Mouse (Mus musculus): ENCODE results near the gene Cdca8. TPM values are rescaled to one million over a fixed set of nuclear protein-coding genes. Genes with fewer than 3 reads are reported as not detected.

Cdca8 gene
- polyA plus RNA-seq, 1 experiment from 2014 or later: 195 TPM

DNA sequence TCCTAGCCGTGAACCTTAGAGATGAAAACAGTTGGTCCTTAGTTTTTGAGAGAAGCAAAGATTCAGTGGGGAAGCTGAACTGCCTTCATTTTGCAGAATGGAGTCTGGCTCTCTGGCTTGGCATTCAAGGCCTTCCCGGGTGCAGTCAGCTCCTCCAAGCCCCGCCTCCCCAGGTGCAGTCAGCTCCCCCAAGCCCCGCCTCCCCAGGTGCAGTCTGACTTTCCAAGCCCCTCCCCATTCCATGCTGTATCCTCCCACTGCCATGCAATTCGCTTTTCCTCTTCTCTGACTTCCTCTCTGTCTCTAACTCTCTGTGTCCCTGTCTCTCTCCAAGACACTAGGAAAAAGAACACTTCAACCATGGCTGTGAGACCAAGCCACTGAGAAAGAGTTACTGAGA is 39.1 kb upstream of the Cdca8 start:
- Histone ChIP-seq H3K27ac (ENCODE audit: low read depth, low read length) (no peak overlapping the region), H3K4me2 (replicated peaks; ENCODE audit: low read depth, low read length) (no peak overlapping the region), H3K4me3 (ENCODE audit: low read depth, low read length) (no peak overlapping the region), H3K36me3 (ENCODE audit: control insufficient read depth, insufficient read depth, low read length) (no peaks in the 10 kb centered on the region), H3K27me3 (ENCODE audit: control insufficient read depth, insufficient read depth, low read length) (peaks cover 3% of the 10 kb centered on the region; the same call in 1 of the 2 replicates), H3K4me1 (replicated peaks; ENCODE audit: control insufficient read depth, insufficient read depth, low read length) (no peaks in the 10 kb centered on the region), H3K9ac (ENCODE audit: low read depth, low read length) (no peak overlapping the region), H3K9me3 (ENCODE audit: control insufficient read depth, low read length) (no peaks in the 10 kb centered on the region)
- 36% methylated on average over 5 of the region's 5 CpGs for WGBS
- DNase-seq (ENCODE audit: low spot score): no peak
- ATAC-seq (ENCODE audit: low FRiP score): no peak

DNA sequence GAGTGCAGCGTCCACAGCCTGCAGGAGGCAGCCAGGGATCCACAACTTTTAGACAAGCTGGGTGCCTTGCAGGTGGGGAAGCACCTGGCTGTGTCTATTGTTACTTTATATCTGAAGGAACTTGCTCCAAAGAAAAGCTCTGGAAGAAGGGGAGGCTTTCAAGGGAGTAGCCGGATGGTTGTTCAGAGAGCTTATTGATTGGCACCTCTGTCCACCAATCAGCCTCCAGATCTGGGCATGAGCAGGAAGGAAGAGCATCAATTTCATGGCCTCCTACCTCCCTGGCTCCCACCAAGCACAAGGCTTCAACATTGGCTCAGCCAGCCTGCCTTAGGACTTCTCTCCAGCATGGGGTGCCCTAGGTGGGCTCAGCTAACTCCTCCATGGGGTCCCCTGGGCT is 34.2 kb upstream of the Cdca8 start:
- Histone ChIP-seq H3K9me3 (ENCODE audit: control insufficient read depth, low read length) (no peaks in the 10 kb centered on the region), H3K9ac (ENCODE audit: low read depth, low read length) (no peak overlapping the region), H3K4me2 (replicated peaks; ENCODE audit: low read depth, low read length) (no peak overlapping the region), H3K27ac (ENCODE audit: low read depth, low read length) (no peak overlapping the region), H3K36me3 (ENCODE audit: control insufficient read depth, insufficient read depth, low read length) (no peaks in the 10 kb centered on the region), H3K4me1 (replicated peaks; ENCODE audit: control insufficient read depth, insufficient read depth, low read length) (peaks cover 5% of the 10 kb centered on the region; the same call in 1 of the 2 replicates), H3K27me3 (ENCODE audit: control insufficient read depth, insufficient read depth, low read length) (no peaks in the 10 kb centered on the region), H3K4me3 (ENCODE audit: low read depth, low read length) (no peak overlapping the region)
- no peak for ATAC-seq (ENCODE audit: low FRiP score)
- 81% methylated on average over 2 of the region's 2 CpGs for WGBS
- no peak for DNase-seq (ENCODE audit: low spot score)

- no peaks in the 10 kb centered on the region for H3K36me3 ChIP-seq (ENCODE audit: control insufficient read depth, insufficient read depth, low read length)
- H3K27me3 ChIP-seq (ENCODE audit: control insufficient read depth, insufficient read depth, low read length): no peaks in the 10 kb centered on the region
- no peak overlapping the region for H3K27ac ChIP-seq (ENCODE audit: low read depth, low read length)
- 44% methylated on average over 9 of the region's 9 CpGs for WGBS
- no peak overlapping the region for H3K4me2 ChIP-seq (replicated peaks; ENCODE audit: low read depth, low read length)
- no peak overlapping the region for H3K4me3 ChIP-seq (ENCODE audit: low read depth, low read length)
- no peaks in the 10 kb centered on the region for H3K9me3 ChIP-seq (ENCODE audit: control insufficient read depth, low read length)
- DNase-seq (ENCODE audit: low spot score) (peak; percentile 31), ATAC-seq (ENCODE audit: low FRiP score) (no peak)
- no peak overlapping the region for H3K9ac ChIP-seq (ENCODE audit: low read depth, low read length)
- H3K4me1 ChIP-seq (replicated peaks; ENCODE audit: control insufficient read depth, insufficient read depth, low read length): peaks cover 5% of the 10 kb centered on the region; the same call in 1 of the 2 replicates
These were observed 33.2 kb upstream of the Cdca8 start for GRCm38 (mm10) chr4:124972316-124972715.

DNA sequence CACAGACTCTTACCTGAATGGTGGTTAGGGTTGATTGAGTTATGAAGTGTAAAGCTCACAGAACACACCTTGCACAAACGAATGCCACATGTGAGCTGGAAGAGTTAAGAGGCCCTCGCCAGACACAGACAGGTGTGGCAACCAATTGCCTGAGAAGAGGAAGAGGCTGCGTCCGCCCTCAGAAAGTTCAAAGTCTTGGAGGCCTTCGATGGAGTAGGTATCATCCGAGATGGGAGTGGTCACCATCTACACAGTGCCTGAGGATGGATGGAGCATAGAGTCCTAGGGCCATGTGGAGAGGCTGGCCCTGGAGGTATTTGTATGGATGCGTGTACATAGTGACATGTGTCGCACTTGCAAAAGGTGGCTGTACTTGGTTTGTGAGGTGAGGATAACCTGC is 32.0 kb upstream of the Cdca8 start:
- 86% methylated on average over 8 of the region's 8 CpGs for WGBS

DNA sequence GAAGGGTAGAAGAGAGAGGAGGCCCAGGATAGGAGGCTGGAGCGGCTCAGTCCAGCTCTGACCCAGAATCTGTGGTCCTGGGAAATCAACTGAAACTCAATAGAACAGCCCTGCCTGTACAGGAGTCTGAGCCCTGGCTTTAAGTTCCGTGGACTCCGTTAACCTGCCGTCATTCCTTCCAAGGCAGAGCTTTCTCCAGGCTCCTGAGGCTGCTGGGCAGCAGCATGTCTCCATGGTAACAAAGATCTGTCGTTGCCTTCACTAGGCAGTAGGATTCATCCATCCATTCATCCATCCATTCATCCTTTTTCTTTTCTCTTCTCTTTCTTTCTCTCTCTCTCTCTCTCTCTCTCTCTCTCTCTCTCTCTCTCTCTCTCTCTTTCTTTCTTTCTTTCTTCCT is 31.6 kb upstream of the Cdca8 start:
- no peaks in the 10 kb centered on the region for H3K36me3 ChIP-seq (ENCODE audit: control insufficient read depth, insufficient read depth, low read length)
- H3K27ac ChIP-seq (ENCODE audit: low read depth, low read length): no peak overlapping the region
- no peak overlapping the region for H3K9ac ChIP-seq (ENCODE audit: low read depth, low read length)
- no peak for DNase-seq (ENCODE audit: low spot score)
- H3K9me3 ChIP-seq (ENCODE audit: control insufficient read depth, low read length): no peaks in the 10 kb centered on the region
- H3K4me1 ChIP-seq (replicated peaks; ENCODE audit: control insufficient read depth, insufficient read depth, low read length): peaks cover 5% of the 10 kb centered on the region; the same call in 1 of the 2 replicates
- WGBS: 39% methylated on average over 5 of the region's 5 CpGs
- H3K4me2 ChIP-seq (replicated peaks; ENCODE audit: low read depth, low read length): no peak overlapping the region
- ATAC-seq (ENCODE audit: low FRiP score): no peak
- no peaks in the 10 kb centered on the region for H3K27me3 ChIP-seq (ENCODE audit: control insufficient read depth, insufficient read depth, low read length)
- no peak overlapping the region for H3K4me3 ChIP-seq (ENCODE audit: low read depth, low read length)

More for the DNA sequence above, 32.0 kb upstream of the Cdca8 start:
- Histone ChIP-seq H3K4me3 (ENCODE audit: low read depth, low read length) (no peak overlapping the region), H3K9ac (ENCODE audit: low read depth, low read length) (no peak overlapping the region), H3K4me1 (replicated peaks; ENCODE audit: control insufficient read depth, insufficient read depth, low read length) (peaks cover 5% of the 10 kb centered on the region; the same call in 1 of the 2 replicates), H3K4me2 (replicated peaks; ENCODE audit: low read depth, low read length) (no peak overlapping the region), H3K27me3 (ENCODE audit: control insufficient read depth, insufficient read depth, low read length) (no peaks in the 10 kb centered on the region), H3K27ac (ENCODE audit: low read depth, low read length) (no peak overlapping the region), H3K9me3 (ENCODE audit: control insufficient read depth, low read length) (no peaks in the 10 kb centered on the region), H3K36me3 (ENCODE audit: control insufficient read depth, insufficient read depth, low read length) (no peaks in the 10 kb centered on the region)
- no peak for ATAC-seq (ENCODE audit: low FRiP score)
- no peak for DNase-seq (ENCODE audit: low spot score)

- no peak for DNase-seq (ENCODE audit: low spot score)
- peaks cover 6% of the 10 kb centered on the region; the same call in 1 of the 2 replicates for H3K4me1 ChIP-seq (replicated peaks; ENCODE audit: control insufficient read depth, insufficient read depth, low read length)
These were observed 31.1 kb upstream of the Cdca8 start for GRCm38 (mm10) chr4:124970194-124970593.

GRCm38 (mm10) chr4:124969219-124969848 is 30.2 kb upstream of the Cdca8 start:
- Histone ChIP-seq H3K27me3 (ENCODE audit: control insufficient read depth, insufficient read depth, low read length) (no peaks in the 10 kb centered on the region), H3K4me3 (ENCODE audit: low read depth, low read length) (no peak overlapping the region), H3K9me3 (ENCODE audit: control insufficient read depth, low read length) (no peaks in the 10 kb centered on the region), H3K36me3 (ENCODE audit: control insufficient read depth, insufficient read depth, low read length) (no peaks in the 10 kb centered on the region), H3K27ac (ENCODE audit: low read depth, low read length) (no peak overlapping the region), H3K9ac (ENCODE audit: low read depth, low read length) (no peak overlapping the region), H3K4me1 (replicated peaks; ENCODE audit: control insufficient read depth, insufficient read depth, low read length) (peaks cover 9% of the 10 kb centered on the region; the same call in 1 of the 2 replicates), H3K4me2 (replicated peaks; ENCODE audit: low read depth, low read length) (no peak overlapping the region)
- DNase-seq (ENCODE audit: low spot score): no peak
- no peak for ATAC-seq (ENCODE audit: low FRiP score)
- WGBS: 83% methylated on average over 7 of the region's 7 CpGs

More at GRCm38 (mm10) chr4:124970194-124970593, 31.1 kb upstream of the Cdca8 start:
- Histone ChIP-seq H3K4me3 (ENCODE audit: low read depth, low read length) (no peak overlapping the region), H3K9me3 (ENCODE audit: control insufficient read depth, low read length) (no peaks in the 10 kb centered on the region), H3K4me2 (replicated peaks; ENCODE audit: low read depth, low read length) (no peak overlapping the region), H3K36me3 (ENCODE audit: control insufficient read depth, insufficient read depth, low read length) (no peaks in the 10 kb centered on the region), H3K9ac (ENCODE audit: low read depth, low read length) (no peak overlapping the region), H3K27me3 (ENCODE audit: control insufficient read depth, insufficient read depth, low read length) (no peaks in the 10 kb centered on the region), H3K27ac (ENCODE audit: low read depth, low read length) (no peak overlapping the region)
- no peak for ATAC-seq (ENCODE audit: low FRiP score)
- 77% methylated on average over 11 of the region's 11 CpGs for WGBS

DNA sequence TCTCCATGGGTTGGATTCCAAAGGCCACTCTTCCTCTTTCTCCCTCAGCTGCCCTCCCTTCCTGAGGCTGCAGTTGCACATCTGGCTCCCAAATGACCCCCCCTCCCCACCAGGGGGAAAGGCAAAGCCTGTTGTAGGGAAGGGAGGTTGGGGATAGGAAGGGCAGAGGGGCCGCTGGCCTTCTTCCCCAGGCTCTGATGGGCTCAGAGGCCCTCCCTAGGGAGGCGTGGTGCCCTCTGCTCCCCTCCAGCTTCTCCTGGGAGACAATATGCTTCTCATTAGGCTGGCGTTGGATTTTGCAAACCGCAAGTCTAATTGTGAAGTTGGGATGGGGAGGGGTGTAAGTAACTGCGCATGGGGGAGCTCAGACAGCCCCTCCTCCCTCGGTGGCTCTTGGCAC is 29.6 kb upstream of the Cdca8 start:
- Histone ChIP-seq H3K9me3 (ENCODE audit: control insufficient read depth, low read length) (no peaks in the 10 kb centered on the region), H3K9ac (ENCODE audit: low read depth, low read length) (no peak overlapping the region), H3K4me3 (ENCODE audit: low read depth, low read length) (no peak overlapping the region), H3K36me3 (ENCODE audit: control insufficient read depth, insufficient read depth, low read length) (no peaks in the 10 kb centered on the region), H3K27ac (ENCODE audit: low read depth, low read length) (no peak overlapping the region), H3K4me1 (replicated peaks; ENCODE audit: control insufficient read depth, insufficient read depth, low read length) (peaks cover 9% of the 10 kb centered on the region; the same call in 1 of the 2 replicates), H3K4me2 (replicated peaks; ENCODE audit: low read depth, low read length) (no peak overlapping the region), H3K27me3 (ENCODE audit: control insufficient read depth, insufficient read depth, low read length) (no peaks in the 10 kb centered on the region)
- 49% methylated on average over 6 of the region's 6 CpGs for WGBS
- ATAC-seq (ENCODE audit: low FRiP score): no peak
- DNase-seq (ENCODE audit: low spot score): no peak

DNA sequence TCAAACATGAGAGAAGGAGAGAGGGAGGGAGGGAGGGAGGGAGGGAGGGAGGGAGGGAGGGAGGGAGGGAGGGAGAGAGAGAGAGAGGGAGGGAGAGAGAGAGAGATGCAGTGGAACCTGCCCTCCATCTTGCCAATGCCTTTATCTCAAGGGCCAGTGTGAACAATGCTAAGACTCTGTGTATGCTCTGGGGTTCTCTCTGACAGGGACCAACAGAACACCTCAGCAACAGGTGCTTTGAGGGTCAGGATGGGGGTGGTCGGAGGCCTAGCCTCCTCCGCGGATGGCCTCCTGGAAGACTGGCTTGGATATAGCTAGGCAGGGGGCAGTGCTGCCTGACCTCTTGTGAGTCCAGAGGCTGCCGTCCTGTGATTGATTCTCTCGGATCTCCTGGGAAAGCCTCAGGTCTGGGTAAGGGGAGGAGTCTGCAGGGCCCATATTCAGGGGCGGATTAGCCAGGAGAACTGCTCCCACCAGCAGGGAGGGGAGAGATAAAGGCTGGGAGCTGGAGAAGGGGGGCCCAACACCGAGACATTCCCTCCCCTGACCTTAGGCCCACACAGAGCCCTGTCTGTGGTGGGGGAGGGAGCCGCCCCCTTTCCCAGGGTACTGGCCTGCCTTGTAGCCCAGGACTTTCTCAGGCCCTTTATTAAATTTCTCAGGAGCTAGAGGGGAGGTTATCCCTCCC is 25.9 kb upstream of the Cdca8 start:
- no peak overlapping the region for H3K9ac ChIP-seq (ENCODE audit: low read depth, low read length)
- H3K9me3 ChIP-seq (ENCODE audit: control insufficient read depth, low read length): no peaks in the 10 kb centered on the region
- peak overlapping the region; percentile 47; the same call in 1 of the 2 replicates for H3K27ac ChIP-seq (ENCODE audit: low read depth, low read length)
- no peaks in the 10 kb centered on the region for H3K36me3 ChIP-seq (ENCODE audit: control insufficient read depth, insufficient read depth, low read length)
- H3K27me3 ChIP-seq (ENCODE audit: control insufficient read depth, insufficient read depth, low read length): no peaks in the 10 kb centered on the region
- ATAC-seq (ENCODE audit: low FRiP score) (peak; percentile 76), DNase-seq (ENCODE audit: low spot score) (peak; percentile 54)
- no peak overlapping the region for H3K4me2 ChIP-seq (replicated peaks; ENCODE audit: low read depth, low read length)
- H3K4me1 ChIP-seq (replicated peaks; ENCODE audit: control insufficient read depth, insufficient read depth, low read length): peaks cover 9% of the 10 kb centered on the region; the same call in 1 of the 2 replicates
- WGBS: 5% methylated on average over 8 of the region's 8 CpGs
- no peak overlapping the region for H3K4me3 ChIP-seq (ENCODE audit: low read depth, low read length)
